ENCODE assay signal across 19 mouse cellular contexts in the genomic region with DNA sequence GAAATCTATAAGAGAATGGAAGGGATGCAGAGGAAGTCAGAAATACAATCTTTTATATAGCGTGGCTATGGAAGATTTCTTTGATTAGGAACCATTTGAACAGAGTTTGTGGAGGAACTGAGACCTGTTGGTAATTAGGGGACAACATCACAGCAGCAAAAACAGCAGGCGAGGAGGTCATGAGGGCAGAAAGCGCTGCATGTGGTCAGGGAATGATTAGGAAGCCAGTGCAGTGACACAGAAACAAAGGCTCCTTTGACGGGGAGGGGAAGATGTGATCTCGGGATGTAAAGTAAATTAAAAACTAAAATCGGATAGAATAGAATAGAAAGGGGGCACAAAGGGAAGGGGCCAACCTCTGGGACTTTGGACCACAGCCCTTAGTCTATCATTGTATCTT.
"Had no signal": no experiment of that assay in that cellular context is flagged by ENCODE, and none has a peak within 500 bp of the region (broad histone marks: within the 10 kb centered on the region; RNA-seq: fewer than 3 reads in every experiment).

No protein-coding gene starts in this region.

- H3K9ac ChIP-seq: limb, embryonic 12.5 days; limb, embryonic 15.5 days; liver, embryonic 14.5 days; liver, postnatal 0 days; lung, embryonic 14.5 days; midbrain, embryonic 13.5 days had no signal

- H3K4me2 ChIP-seq: limb, embryonic 12.5 days; limb, embryonic 15.5 days; liver, embryonic 11.5 days; lung, embryonic 14.5 days; midbrain, embryonic 13.5 days had no signal

- H3K9me3 ChIP-seq: limb, embryonic 12.5 days; limb, embryonic 15.5 days; midbrain, embryonic 10.5 days; midbrain, embryonic 13.5 days had no signal

- H3K4me1 ChIP-seq: limb, embryonic 15.5 days; megakaryocyte, embryonic 14.5 days had no signal

- H3K27ac ChIP-seq: kidney, postnatal 0 days; layer of hippocampus, adult 2 months; limb, embryonic 12.5 days; limb, embryonic 15.5 days; liver, embryonic 14.5 days; macrophage; midbrain, embryonic 13.5 days had no signal

- H3K36me3 ChIP-seq: limb, embryonic 12.5 days; limb, embryonic 15.5 days; midbrain, embryonic 10.5 days; midbrain, embryonic 13.5 days had no signal

- H3K4me3 ChIP-seq: layer of hippocampus, adult 2 months; limb, embryonic 12.5 days; limb, embryonic 15.5 days; megakaryocyte, embryonic 14.5 days; midbrain, embryonic 10.5 days; midbrain, embryonic 13.5 days; myocyte had no signal

- DNase-seq: kidney, postnatal 25 days; layer of hippocampus, adult 9-11 months; liver, postnatal 0 days; lung, embryonic 14.5 days; thymus, adult 18-20 months; thymus, postnatal 36 days had no signal

- H3K27me3 ChIP-seq: limb, embryonic 12.5 days; limb, embryonic 15.5 days; megakaryocyte, embryonic 14.5 days; midbrain, embryonic 13.5 days had no signal

- ATAC-seq: liver, postnatal 0 days; lung, postnatal 0 days; midbrain, embryonic 13.5 days; midbrain, embryonic 16.5 days had no signal
